Mouse (Mus musculus): ENCODE measurements at regions not wholly inside any gene's neighbourhood (a gene's known extent, or its start where the extent isn't known, plus 50 kb on each side); places are given as distances from the start of the nearest gene placed in this dataset.
"Not testable (repeated sequence)": the region's sequence is repeated elsewhere in the genome, so short reads cannot be mapped to it uniquely, and the experiment has no call there.

- no peaks in the 10 kb centered on the region for H3K9me3 ChIP-seq
- WGBS = 92% methylated on average over 1 of the region's 1 CpGs
These were observed 216.4 kb upstream of the Zfp703 start for GRCm38 (mm10) chr8:26760726-26761125.

GRCm38 (mm10) chr8:26762942-26763778 is 214.0 kb upstream of the Zfp703 start:
- Histone ChIP-seq H3K27me3 (replicated peaks) (no peaks in the 10 kb centered on the region), H3K27ac (no peak overlapping the region), H3K4me3 (replicated peaks) (no peak overlapping the region), H3K4me2 (no peak overlapping the region), H3K9me3 (no peaks in the 10 kb centered on the region), H3K9ac (no peak overlapping the region), H3K4me1 (no peaks in the 10 kb centered on the region), H3K36me3 (no peaks in the 10 kb centered on the region)
- WGBS = 46% methylated on average over 16 of the region's 16 CpGs
- no peak for ATAC-seq (ENCODE audit: insufficient read depth, low FRiP score, low read depth)

More at GRCm38 (mm10) chr8:26760726-26761125, 216.4 kb upstream of the Zfp703 start:
- no peak overlapping the region for H3K4me2 ChIP-seq
- H3K27me3 ChIP-seq (replicated peaks) = no peaks in the 10 kb centered on the region
- no peak for ATAC-seq (ENCODE audit: insufficient read depth, low FRiP score, low read depth)
- H3K36me3 ChIP-seq = no peaks in the 10 kb centered on the region
- no peak overlapping the region for H3K9ac ChIP-seq
- no peak overlapping the region for H3K4me3 ChIP-seq (replicated peaks)
- no peak overlapping the region for H3K27ac ChIP-seq
- H3K4me1 ChIP-seq = no peaks in the 10 kb centered on the region

- 86% methylated on average over 10 of the region's 10 CpGs for WGBS
- H3K9ac ChIP-seq = no peak overlapping the region
- no peak overlapping the region for H3K4me3 ChIP-seq (replicated peaks)
- no peak for ATAC-seq (ENCODE audit: insufficient read depth, low FRiP score, low read depth)
- H3K4me1 ChIP-seq = peaks cover 9% of the 10 kb centered on the region; the same call in 1 of the 2 replicates
- H3K27me3 ChIP-seq (replicated peaks) = no peaks in the 10 kb centered on the region
- H3K36me3 ChIP-seq = no peaks in the 10 kb centered on the region
- no peaks in the 10 kb centered on the region for H3K9me3 ChIP-seq
- no peak overlapping the region for H3K27ac ChIP-seq
- H3K4me2 ChIP-seq = no peak overlapping the region
These were observed 208.5 kb upstream of the Zfp703 start for GRCm38 (mm10) chr8:26768474-26769229.

DNA sequence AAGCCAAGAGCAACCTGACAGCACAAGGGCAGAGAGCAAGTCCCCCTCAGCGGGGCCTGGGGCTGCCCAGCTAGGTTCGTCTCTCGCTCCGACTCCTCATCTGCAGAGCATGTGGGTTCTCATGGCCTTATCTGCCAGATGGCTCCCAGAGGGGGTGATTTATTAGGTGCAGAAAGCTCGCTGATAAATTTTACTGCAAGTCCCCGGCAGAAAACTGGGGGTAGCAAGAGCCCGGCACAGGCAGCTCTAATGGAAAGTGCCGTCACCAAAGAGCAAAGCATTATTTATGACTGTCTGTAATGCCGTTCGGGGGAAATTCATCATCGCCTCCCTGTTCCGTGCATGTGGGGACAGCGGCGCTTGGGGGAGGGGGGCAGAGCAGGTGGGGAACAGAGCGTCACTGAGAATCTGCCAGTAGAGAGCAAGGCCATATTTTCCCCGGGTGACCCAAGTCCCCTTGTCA is 206.7 kb upstream of the Zfp703 start:
- 10% methylated on average over 16 of the region's 16 CpGs for WGBS
- ATAC-seq (ENCODE audit: insufficient read depth, low FRiP score, low read depth) = no peak
- Histone ChIP-seq H3K27ac (no peak overlapping the region), H3K4me1 (peaks cover 9% of the 10 kb centered on the region; the same call in 1 of the 2 replicates), H3K36me3 (no peaks in the 10 kb centered on the region), H3K9me3 (no peaks in the 10 kb centered on the region), H3K4me3 (replicated peaks) (no peak overlapping the region), H3K9ac (no peak overlapping the region), H3K27me3 (replicated peaks) (no peaks in the 10 kb centered on the region), H3K4me2 (peak overlapping the region; percentile 46)

- Histone ChIP-seq H3K9ac (no peak overlapping the region), H3K36me3 (no peaks in the 10 kb centered on the region), H3K9me3 (no peaks in the 10 kb centered on the region), H3K27ac (no peak overlapping the region), H3K4me2 (no peak overlapping the region), H3K4me1 (no peaks in the 10 kb centered on the region), H3K27me3 (replicated peaks) (peaks cover 12% of the 10 kb centered on the region), H3K4me3 (replicated peaks) (no peak overlapping the region)
- WGBS = 60% methylated on average over 10 of the region's 10 CpGs
- no peak for ATAC-seq (ENCODE audit: insufficient read depth, low FRiP score, low read depth)
These were observed 198.1 kb upstream of the Zfp703 start for GRCm38 (mm10) chr8:26778917-26779537.

DNA sequence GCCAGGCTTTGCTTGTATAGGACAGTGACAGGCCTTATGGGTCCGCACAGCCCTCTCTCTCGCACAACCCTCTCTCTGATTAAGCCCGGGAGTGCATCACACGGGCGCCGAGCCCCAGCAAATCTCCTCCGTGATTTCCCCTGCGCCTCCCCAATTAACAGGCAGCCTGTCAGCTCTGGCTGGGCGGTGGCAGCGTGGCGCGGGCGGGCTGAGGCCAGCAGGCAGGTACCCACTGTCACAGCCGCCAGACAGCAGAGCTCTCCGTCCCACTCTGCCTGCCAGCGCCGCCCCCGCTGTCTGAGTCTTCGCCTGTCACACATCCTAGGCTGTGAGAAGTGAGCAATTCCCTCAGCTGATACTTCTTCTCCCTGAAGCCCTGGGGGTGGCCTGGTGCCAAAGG is 196.6 kb upstream of the Zfp703 start:
- no peak overlapping the region for H3K4me3 ChIP-seq (replicated peaks)
- WGBS = 19% methylated on average over 19 of the region's 19 CpGs
- no peak overlapping the region for H3K9ac ChIP-seq
- no peaks in the 10 kb centered on the region for H3K36me3 ChIP-seq
- H3K9me3 ChIP-seq = no peaks in the 10 kb centered on the region
- H3K27me3 ChIP-seq (replicated peaks) = peaks cover 12% of the 10 kb centered on the region
- no peaks in the 10 kb centered on the region for H3K4me1 ChIP-seq
- H3K4me2 ChIP-seq = peak overlapping the region; percentile 21; the same call in 1 of the 2 replicates
- no peak for ATAC-seq (ENCODE audit: insufficient read depth, low FRiP score, low read depth)
- H3K27ac ChIP-seq = no peak overlapping the region

- H3K27me3 ChIP-seq (replicated peaks); H3K4me1 ChIP-seq; H3K9me3 ChIP-seq; H3K27ac ChIP-seq; H3K4me2 ChIP-seq; ATAC-seq (ENCODE audit: insufficient read depth, low FRiP score, low read depth); H3K36me3 ChIP-seq; H3K9ac ChIP-seq; H3K4me3 ChIP-seq (replicated peaks): not testable (repeated sequence)
- WGBS = 91% methylated on average over 8 of the region's 8 CpGs
These were observed 194.2 kb upstream of the Zfp703 start for GRCm38 (mm10) chr8:26782936-26783335.

GRCm38 (mm10) chr8:26784381-26784780 is 192.7 kb upstream of the Zfp703 start:
- Histone ChIP-seq H3K27me3 (replicated peaks) (peaks cover 3% of the 10 kb centered on the region; the same call in 1 of the 2 replicates), H3K9ac (no peak overlapping the region), H3K36me3 (no peaks in the 10 kb centered on the region), H3K4me1 (no peaks in the 10 kb centered on the region), H3K9me3 (no peaks in the 10 kb centered on the region), H3K4me3 (replicated peaks) (no peak overlapping the region), H3K4me2 (no peak overlapping the region), H3K27ac (no peak overlapping the region)
- ATAC-seq (ENCODE audit: insufficient read depth, low FRiP score, low read depth) = no peak
- 61% methylated on average over 6 of the region's 6 CpGs for WGBS

- no peak overlapping the region for H3K4me3 ChIP-seq (replicated peaks)
- no peaks in the 10 kb centered on the region for H3K9me3 ChIP-seq
- H3K36me3 ChIP-seq = no peaks in the 10 kb centered on the region
- no peak for ATAC-seq (ENCODE audit: insufficient read depth, low FRiP score, low read depth)
- no peaks in the 10 kb centered on the region for H3K27me3 ChIP-seq (replicated peaks)
- H3K27ac ChIP-seq = no peak overlapping the region
- no peak overlapping the region for H3K9ac ChIP-seq
- no peak overlapping the region for H3K4me2 ChIP-seq
- H3K4me1 ChIP-seq = no peaks in the 10 kb centered on the region; the same call in 1 of the 2 replicates
- 52% methylated on average over 2 of the region's 2 CpGs for WGBS
These were observed 185.3 kb upstream of the Zfp703 start for GRCm38 (mm10) chr8:26791795-26792194.

DNA sequence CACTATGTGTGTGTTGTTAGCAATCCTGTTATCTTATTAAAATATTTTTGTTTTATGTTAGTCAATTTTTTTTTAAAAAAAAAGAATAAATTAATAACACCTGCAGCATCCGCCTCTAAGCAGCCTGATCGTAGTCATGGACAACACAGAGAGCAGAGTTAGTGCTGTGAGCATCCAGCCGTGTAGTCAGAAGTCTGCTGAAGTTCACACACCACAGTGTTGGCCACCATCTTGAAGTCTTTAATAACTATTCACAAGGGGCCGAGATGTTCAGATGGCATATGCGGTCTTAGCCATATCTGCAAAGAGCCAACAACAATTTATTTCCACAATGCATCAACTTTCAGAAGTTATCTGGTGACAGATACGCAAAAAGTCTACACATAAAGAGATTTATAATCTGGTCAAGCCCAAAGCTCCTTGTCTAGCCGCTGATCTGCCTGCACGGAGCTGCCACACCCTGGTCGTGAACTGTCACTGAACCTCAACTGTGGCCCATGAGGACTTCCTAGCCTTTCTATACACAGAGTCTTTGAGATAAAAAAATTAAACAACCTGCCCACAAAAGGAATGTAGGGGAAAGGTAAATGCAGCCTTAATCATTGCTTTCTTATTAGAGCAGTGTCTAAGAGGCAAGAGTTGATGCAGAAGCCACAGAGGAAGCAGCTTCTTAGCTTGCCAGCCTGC is 183.4 kb upstream of the Zfp703 start:
- no peak overlapping the region for H3K27ac ChIP-seq
- H3K4me1 ChIP-seq = no peaks in the 10 kb centered on the region; the same call in 1 of the 2 replicates
- no peak overlapping the region for H3K9ac ChIP-seq
- no peak overlapping the region for H3K4me3 ChIP-seq (replicated peaks)
- ATAC-seq (ENCODE audit: insufficient read depth, low FRiP score, low read depth) = peak; percentile 82
- H3K9me3 ChIP-seq = no peaks in the 10 kb centered on the region
- no peaks in the 10 kb centered on the region for H3K36me3 ChIP-seq
- H3K4me2 ChIP-seq = no peak overlapping the region
- WGBS = 69% methylated on average over 9 of the region's 9 CpGs
- H3K27me3 ChIP-seq (replicated peaks) = no peaks in the 10 kb centered on the region

- no peak overlapping the region for H3K27ac ChIP-seq
- H3K27me3 ChIP-seq (replicated peaks) = no peaks in the 10 kb centered on the region
- no peak overlapping the region for H3K4me3 ChIP-seq (replicated peaks)
- ATAC-seq (ENCODE audit: insufficient read depth, low FRiP score, low read depth) = no peak
- no peaks in the 10 kb centered on the region for H3K9me3 ChIP-seq
- H3K36me3 ChIP-seq = no peaks in the 10 kb centered on the region
- H3K4me2 ChIP-seq = no peak overlapping the region
- 68% methylated on average over 4 of the region's 4 CpGs for WGBS
- H3K9ac ChIP-seq = no peak overlapping the region
- no peaks in the 10 kb centered on the region; the same call in 1 of the 2 replicates for H3K4me1 ChIP-seq
These were observed 182.7 kb upstream of the Zfp703 start for GRCm38 (mm10) chr8:26794411-26794810.

All from stomach, embryonic 15.5 days (tissue).